Mouse (Mus musculus) small intestine, adult 2 months (tissue): ENCODE results near the gene Stra6. TPM values are rescaled to one million over a fixed set of nuclear protein-coding genes. Genes with fewer than 3 reads are reported as not detected.

ENCODE experiments used
- H3K27ac ChIP-seq: fragments of 200-500 bp; 2 replicates; pipeline ENCODE4 v1.5.1; 2012; ENCODE audit warnings: low read depth, low read length, control low read depth, inconsistent platforms; ENCODE audit not compliant: insufficient read depth
- H3K27me3 ChIP-seq: fragments of 200-500 bp; 2 replicates; pipeline ENCODE4 v1.6.1; 2012; ENCODE audit warnings: mild to moderate bottlenecking, moderate library complexity, low read length, inconsistent platforms; ENCODE audit not compliant: control insufficient read depth, insufficient read depth
- H3K36me3 ChIP-seq: fragments of 200-500 bp; 2 replicates; pipeline ENCODE4 v1.6.1; 2012; ENCODE audit warnings: mild to moderate bottlenecking, low read length, control low read depth, inconsistent platforms; ENCODE audit not compliant: control insufficient read depth, insufficient read depth
- H3K4me1 ChIP-seq: fragments of 200-500 bp; 2 replicates; pipeline ENCODE4 v1.6.1; 2012; ENCODE audit warnings: low read length, inconsistent platforms, mixed read lengths; ENCODE audit not compliant: control insufficient read depth, insufficient read depth, insufficient read length
- H3K4me3 ChIP-seq: fragments of 200-500 bp; 2 replicates; pipeline ENCODE4 v1.5.1; 2012; ENCODE audit warnings: low read depth, mild to moderate bottlenecking, control low read depth, inconsistent platforms, low read length, moderate library complexity
- CTCF ChIP-seq: fragments of 200-500 bp; IDR thresholded peaks from 2 replicates; pipeline ENCODE4 v1.5.1; 2012; ENCODE audit warnings: low read depth, mild to moderate bottlenecking, control low read depth, inconsistent platforms, low read length, moderate library complexity, mixed read lengths; ENCODE audit not compliant: insufficient replicate concordance, insufficient read length; ENCODE audit errors: extremely low read depth
- POLR2A ChIP-seq: fragments of 200-500 bp; IDR thresholded peaks from 2 replicates; pipeline ENCODE4 v1.6.1; 2012; ENCODE audit warnings: low read depth, mild to moderate bottlenecking, control low read depth, inconsistent platforms, low read length, moderate library complexity
- WGBS: fragments of 180-500 bp; shearing (Covaris S2); methylation state at CpG from one replicate; pipeline ENCODE4 v1.1.7; 2018; 5-methylcytosine and 5-hydroxymethylcytosine counted together
- polyA plus RNA-seq: library from polyadenylated mRNA; depleted of rRNA; stranded (reverse); fragments of >200 nt; gene quantifications from 2 replicates; pipeline ENCODE4 v1.2.3, GENCODE M21; 2012

The Stra6 gene
- polyA plus RNA-seq, 1 experiment = 1.7 TPM

GRCm38 (mm10) chr9:58145417-58145816 is 81.8 kb downstream of the Stra6 start:
- WGBS = 87% methylated on average over 5 of the region's 5 CpGs
- no peaks in the 10 kb centered on the region for H3K36me3 ChIP-seq
- H3K4me1 ChIP-seq = no peaks in the 10 kb centered on the region
- no peak overlapping the region for H3K27ac ChIP-seq
- TF ChIP-seq POLR2A (no peak), CTCF (no peak)
- H3K27me3 ChIP-seq = no peaks in the 10 kb centered on the region
- no peak overlapping the region for H3K4me3 ChIP-seq

- Histone ChIP-seq H3K4me1 (no peaks in the 10 kb centered on the region), H3K27me3 (no peaks in the 10 kb centered on the region)
- 59% methylated on average over 2 of the region's 2 CpGs for WGBS
Measured at GRCm38 (mm10) chr9:58148806-58149205, 85.2 kb downstream of the Stra6 start.

GRCm38 (mm10) chr9:58150733-58151361 is 87.3 kb downstream of the Stra6 start:
- WGBS = 54% methylated on average over 4 of the region's 4 CpGs
- TF ChIP-seq POLR2A = no peak
- no peak for TF ChIP-seq CTCF
- H3K4me1 ChIP-seq = no peaks in the 10 kb centered on the region
- no peaks in the 10 kb centered on the region for H3K36me3 ChIP-seq
- H3K27me3 ChIP-seq = no peaks in the 10 kb centered on the region
- no peak overlapping the region for H3K4me3 ChIP-seq
- no peak overlapping the region for H3K27ac ChIP-seq

More at GRCm38 (mm10) chr9:58148806-58149205, 85.2 kb downstream of the Stra6 start:
- TF ChIP-seq CTCF = no peak
- no peak for TF ChIP-seq POLR2A
- Histone ChIP-seq H3K27ac (no peak overlapping the region), H3K4me3 (no peak overlapping the region), H3K36me3 (no peaks in the 10 kb centered on the region)

GRCm38 (mm10) chr9:58153095-58153494 is 89.5 kb downstream of the Stra6 start:
- Histone ChIP-seq H3K27me3 (no peaks in the 10 kb centered on the region), H3K4me1 (peaks cover 6% of the 10 kb centered on the region; the same call in 1 of the 2 replicates), H3K4me3 (no peak overlapping the region), H3K36me3 (no peaks in the 10 kb centered on the region), H3K27ac (no peak overlapping the region)
- TF ChIP-seq POLR2A (no peak), CTCF (no peak)
- WGBS = 80% methylated on average over 3 of the region's 3 CpGs

GRCm38 (mm10) chr9:58155366-58155765 is 91.8 kb downstream of the Stra6 start:
- Histone ChIP-seq H3K4me3 (no peak overlapping the region), H3K27me3 (no peaks in the 10 kb centered on the region), H3K36me3 (no peaks in the 10 kb centered on the region), H3K27ac (no peak overlapping the region), H3K4me1 (peaks cover 6% of the 10 kb centered on the region; the same call in 1 of the 2 replicates)
- TF ChIP-seq CTCF (no peak), POLR2A (no peak)
- WGBS = 57% methylated on average over 3 of the region's 3 CpGs

- TF ChIP-seq CTCF (no peak), POLR2A (no peak)
- Histone ChIP-seq H3K27ac (no peak overlapping the region), H3K36me3 (no peaks in the 10 kb centered on the region), H3K27me3 (no peaks in the 10 kb centered on the region), H3K4me1 (peaks cover 6% of the 10 kb centered on the region; the same call in 1 of the 2 replicates), H3K4me3 (no peak overlapping the region; the same call in 1 of the 2 replicates)
- 89% methylated on average over 22 of the region's 22 CpGs for WGBS
Measured at GRCm38 (mm10) chr9:58156819-58157560, 93.4 kb downstream of the Stra6 start.

- peak overlapping the region; percentile 74 for H3K27ac ChIP-seq
- 70% methylated on average over 13 of the region's 13 CpGs for WGBS
- no peak for TF ChIP-seq POLR2A
- TF ChIP-seq CTCF = no peak
- peaks cover 6% of the 10 kb centered on the region; the same call in 1 of the 2 replicates for H3K4me1 ChIP-seq
- no peaks in the 10 kb centered on the region for H3K36me3 ChIP-seq
- peak overlapping the region; percentile 44 for H3K4me3 ChIP-seq
- H3K27me3 ChIP-seq = no peaks in the 10 kb centered on the region
Measured at GRCm38 (mm10) chr9:58157838-58158237, 94.2 kb downstream of the Stra6 start.
